9 mouse cellular contexts compared by ENCODE assay signal in genomic region chr5:106457111-106457925, GRCm38 (mm10). TPM values are rescaled to one million over a fixed set of nuclear protein-coding genes. Genes with fewer than 3 reads are reported as not detected.
DNase-seq lines count a peak whose midpoint lies in the region; ATAC-seq and TF ChIP-seq lines count a peak whose summit lies in the region.
"Had no signal": no experiment of that assay in that cellular context is flagged by ENCODE, and none has a peak within 500 bp of the region (broad histone marks: within the 10 kb centered on the region; RNA-seq: fewer than 3 reads in every experiment).

No protein-coding gene starts in this region.

- H3K27ac ChIP-seq in cerebellum, adult 2 months (ENCODE audit: insufficient read depth, low read length): peak overlapping the region; percentile 93
- H3K27ac ChIP-seq in heart, embryonic 13.5 days (replicated peaks): no peak overlapping the region
- peak overlapping the region; percentile 89 for H3K27ac ChIP-seq in midbrain, embryonic 12.5 days (replicated peaks)
- H3K27ac ChIP-seq: liver, embryonic 13.5 days had no signal

- ATAC-seq in cerebellum, adult (ENCODE audit: insufficient number of reproducible peaks, low FRiP score, low TSS enrichment): no peak
- ATAC-seq in heart, embryonic 13.5 days (ENCODE audit: extremely low read depth, insufficient number of reproducible peaks, low FRiP score, low TSS enrichment): no peak
- ATAC-seq in midbrain, embryonic 12.5 days (ENCODE audit: low FRiP score, low read depth): no peak

- no peak for TF ChIP-seq POLR2A in cerebellum, adult 2 months (IDR thresholded peaks at IDR 0.05; ENCODE audit: borderline replicate concordance, insufficient read depth, low read length)

- no peak overlapping the region for H3K9ac ChIP-seq in heart, embryonic 13.5 days
- H3K9ac ChIP-seq in midbrain, embryonic 12.5 days (replicated peaks): peak overlapping the region; percentile 77
- H3K9ac ChIP-seq: liver, embryonic 13.5 days had no signal

- WGBS in cerebellum, adult 2 months: under 1% methylated on average over 63 of the region's 63 CpGs
- under 1% methylated on average over 63 of the region's 63 CpGs for WGBS in heart, embryonic 13.5 days
- under 1% methylated on average over 63 of the region's 63 CpGs for WGBS in midbrain, embryonic 12.5 days

- DNase-seq in cerebellum, adult 11 months: peak; percentile 46
- peak; percentile 53 to 79 for DNase-seq in cerebellum, adult 2 months
- DNase-seq in left cerebral cortex, adult 8-10 months (ENCODE audit: low spot score in 2 of 2): no peak
- DNase-seq in right cerebral cortex, postnatal 36 days (ENCODE audit: low spot score in 2 of 2): no peak
- no peak for DNase-seq in layer of hippocampus, adult 18-20 months (ENCODE audit: low spot score in 2 of 2)
- DNase-seq: liver, embryonic 13.5 days had no signal

- no peaks in the 10 kb centered on the region for H3K4me1 ChIP-seq in cerebellum, adult 2 months (ENCODE audit: control insufficient read depth, insufficient read depth, low read length)
- peaks cover 32% of the 10 kb centered on the region for H3K4me1 ChIP-seq in heart, embryonic 13.5 days
- H3K4me1 ChIP-seq in midbrain, embryonic 12.5 days: peaks cover 38% of the 10 kb centered on the region

- peak overlapping the region; percentile 88 for H3K4me2 ChIP-seq in heart, embryonic 13.5 days
- peak overlapping the region; percentile 89 for H3K4me2 ChIP-seq in midbrain, embryonic 12.5 days (replicated peaks)

- no peaks in the 10 kb centered on the region for H3K27me3 ChIP-seq in cerebellum, adult 2 months (ENCODE audit: control insufficient read depth, insufficient read depth, low read length)
- peaks cover 95% of the 10 kb centered on the region for H3K27me3 ChIP-seq in heart, embryonic 13.5 days (replicated peaks)
- H3K27me3 ChIP-seq in midbrain, embryonic 12.5 days: peaks cover 91% of the 10 kb centered on the region

- H3K36me3 ChIP-seq in heart, embryonic 13.5 days: no peaks in the 10 kb centered on the region
- no peaks in the 10 kb centered on the region for H3K36me3 ChIP-seq in midbrain, embryonic 12.5 days
- H3K36me3 ChIP-seq: liver, embryonic 13.5 days had no signal

- peak overlapping the region; percentile 98 for H3K4me3 ChIP-seq in cerebellum, adult 2 months (replicated peaks; ENCODE audit: insufficient read depth, low read depth, low read length)
- peak overlapping the region; percentile 59 for H3K4me3 ChIP-seq in heart, embryonic 13.5 days
- H3K4me3 ChIP-seq in midbrain, embryonic 12.5 days: peak overlapping the region; percentile 69

- H3K9me3 ChIP-seq in heart, embryonic 13.5 days: no peaks in the 10 kb centered on the region
- no peaks in the 10 kb centered on the region for H3K9me3 ChIP-seq in midbrain, embryonic 12.5 days
- H3K9me3 ChIP-seq: liver, embryonic 13.5 days had no signal

- TF ChIP-seq CTCF in cerebellum, adult 2 months (IDR thresholded peaks at IDR 0.05; ENCODE audit: borderline replicate concordance, insufficient read depth, low read depth, low read length): no peak

RNA-seq across cellular contexts. Expression of gene Barhl2, which starts 0.6 kb away (rescaled TPM):
- 33.4 and 38.4 TPM in 2 replicates for polyA plus RNA-seq in cerebellum, adult 2 months (2012; rRNA removed)
- not detected in 2 replicates for polyA plus RNA-seq in heart, embryonic 13.5 days (2015; fragmentation: Nextera tagmentation; extraction: Ambion mirVana)
- 8.4 and 15.6 TPM in 2 replicates for polyA plus RNA-seq in midbrain, embryonic 12.5 days (2016; fragmentation: Nextera tagmentation; extraction: Ambion mirVana)
- 1 to 10 TPM in 2 of 4 experiments, under 1 TPM in 2; 0.55 to 1.2 (median 0.94) TPM for total RNA-seq in left cerebral cortex, adult 8-10 months (2022)
- total RNA-seq in layer of hippocampus, adult 18-20 months (2021): under 1 TPM in 1 of 2 experiments, not detected in 1; 0.12 TPM
- polyA plus RNA-seq: liver, embryonic 13.5 days had no signal

Comparison
In these comparisons a context has a peak if more than half of its experiments do, and no peak if none do; other contexts are left out.
1. DNase-seq: peak in cerebellum, adult 11 months (single experiment) and cerebellum, adult 2 months (2 of 2); none in left cerebral cortex, adult 8-10 months (0 of 2), right cerebral cortex, postnatal 36 days (0 of 2) and layer of hippocampus, adult 18-20 months (0 of 2).
2. Peak in every context shown above with its lines, with median percentiles within 50 percentile points of each other: H3K4me3 ChIP-seq.